Mouse (Mus musculus): ENCODE data around the gene Hoxd4.

The Hoxd4 gene

GRCm38 (mm10) chr2:74679596-74679971 is 32.1 kb upstream of the Hoxd4 start:
- DNase-seq, result no peak

DNA sequence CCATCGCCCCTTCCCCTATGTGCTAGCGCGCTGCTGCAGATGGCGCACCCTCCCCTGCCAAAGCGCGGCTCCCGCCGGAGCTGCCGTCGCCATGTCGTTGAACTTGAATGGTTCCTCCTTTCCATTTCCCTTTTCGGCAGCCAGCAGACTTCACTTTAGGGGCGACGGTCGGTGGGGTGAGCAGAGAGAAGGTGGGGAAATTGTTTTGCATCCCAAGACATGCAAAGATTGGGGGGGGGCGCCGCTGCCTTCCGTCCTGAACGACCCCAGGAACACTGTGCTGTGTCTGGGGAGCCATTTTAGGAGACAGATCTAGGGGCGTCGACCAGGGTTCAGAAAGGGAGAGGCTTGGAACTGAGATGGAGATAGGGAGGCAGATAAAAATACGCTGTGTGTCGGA is 31.7 kb upstream of the Hoxd4 start:
- DNase-seq, result no peak

DNA sequence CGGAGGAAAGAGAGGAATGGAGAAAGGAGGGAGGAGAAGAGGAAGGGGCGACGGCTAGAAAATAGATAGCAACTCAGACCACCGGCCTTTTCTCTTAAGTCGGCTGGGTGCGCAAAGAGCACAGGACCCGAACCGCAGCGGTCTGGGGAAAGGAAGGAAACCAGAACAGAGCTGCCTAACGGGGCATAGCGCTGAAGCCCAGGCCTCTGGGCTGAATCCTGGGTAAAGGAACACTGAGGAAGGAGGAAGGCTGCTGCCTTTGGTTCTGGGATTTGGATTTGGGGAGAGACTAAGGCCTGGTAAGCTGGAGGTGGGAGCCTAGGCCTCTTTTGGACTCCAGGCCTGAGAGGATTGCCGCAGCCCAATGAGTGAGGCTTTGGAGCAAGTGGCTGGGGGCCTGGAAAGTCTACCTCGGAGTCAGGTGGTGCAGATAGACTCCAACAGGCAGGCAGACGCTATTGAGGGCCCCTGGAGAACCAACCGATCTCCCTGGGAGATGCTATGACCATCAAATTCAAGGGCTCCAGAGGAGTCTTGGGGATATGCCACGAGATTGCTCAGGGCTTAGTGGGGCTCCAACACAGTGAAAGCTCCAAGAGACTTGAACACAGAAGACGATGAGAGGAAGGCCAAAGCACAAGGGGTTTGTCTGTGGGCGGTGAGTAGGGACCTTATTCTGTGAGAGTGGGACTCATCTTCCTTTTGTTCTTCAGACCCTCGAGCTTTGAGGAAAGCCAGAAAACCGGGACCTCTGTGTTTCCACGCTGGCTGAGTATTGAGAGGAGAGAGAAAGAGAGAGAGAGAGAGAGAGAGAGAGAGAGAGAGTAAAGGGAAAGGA is 30.9 kb upstream of the Hoxd4 start:
- DNase-seq, result no peak

DNA sequence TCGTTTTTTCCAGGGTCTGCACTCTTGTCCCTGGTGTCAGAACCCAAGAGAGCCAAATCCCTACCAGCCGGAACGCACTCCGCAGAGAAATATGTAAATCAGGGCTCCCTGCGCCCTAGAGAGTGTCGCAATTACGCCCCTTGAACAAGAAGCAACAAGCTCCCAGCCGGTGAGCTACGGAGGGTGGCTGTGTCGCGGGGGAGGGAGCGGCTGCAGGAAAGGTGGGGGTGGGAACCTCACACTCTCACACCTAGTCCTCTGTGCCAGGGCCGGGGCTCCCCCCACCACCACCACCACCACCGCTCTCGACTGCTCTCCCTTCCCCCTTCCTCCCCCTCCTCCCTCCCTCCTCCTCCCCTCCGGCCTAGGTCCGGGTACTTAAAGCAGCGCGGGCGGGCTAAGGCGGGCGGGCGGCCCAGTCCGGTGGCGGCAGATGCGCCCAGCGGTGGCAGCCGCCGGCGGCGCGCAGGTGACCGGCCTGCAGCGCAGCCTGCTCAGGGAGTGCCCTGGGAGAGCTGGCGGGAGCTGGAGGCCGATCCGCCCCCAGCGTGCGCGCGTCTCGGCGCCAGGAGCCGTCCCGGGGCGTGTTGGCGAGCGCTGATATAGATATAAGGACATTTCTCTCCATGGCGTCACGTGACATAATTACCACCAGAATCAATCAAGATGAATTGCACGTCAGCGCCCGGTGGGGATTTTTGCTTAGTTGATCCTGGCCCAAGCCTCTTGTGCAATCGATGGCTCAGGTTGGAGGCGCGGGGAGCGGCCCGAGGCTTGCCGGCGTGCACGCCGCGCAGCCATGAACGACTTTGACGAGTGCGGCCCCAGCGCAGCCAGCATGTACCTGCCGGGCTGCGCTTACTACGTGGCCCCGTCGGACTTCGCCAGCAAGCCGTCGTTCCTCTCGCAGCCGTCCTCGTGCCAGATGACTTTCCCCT is 29.9 kb upstream of the Hoxd4 start:
- DNase-seq, result no peak

DNA sequence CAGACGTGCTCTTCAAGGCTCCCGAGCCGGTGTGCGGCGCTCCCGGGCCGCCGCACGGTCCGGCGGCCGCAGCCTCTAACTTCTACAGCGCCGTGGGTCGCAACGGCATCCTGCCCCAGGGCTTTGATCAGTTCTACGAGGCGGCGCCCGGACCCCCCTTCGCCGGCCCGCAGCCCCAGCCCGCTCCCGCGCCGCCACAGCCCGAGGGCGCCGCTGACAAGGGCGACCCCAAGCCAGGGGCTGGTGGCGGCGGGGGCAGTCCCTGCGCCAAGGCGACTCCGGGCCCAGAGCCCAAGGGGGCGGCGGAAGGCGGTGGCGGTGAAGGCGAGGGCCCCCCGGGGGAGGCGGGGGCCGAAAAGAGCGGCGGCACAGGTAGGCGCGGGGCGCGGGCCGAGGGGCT is 28.9 kb upstream of the Hoxd4 start:
- DNase-seq, result no peak

DNA sequence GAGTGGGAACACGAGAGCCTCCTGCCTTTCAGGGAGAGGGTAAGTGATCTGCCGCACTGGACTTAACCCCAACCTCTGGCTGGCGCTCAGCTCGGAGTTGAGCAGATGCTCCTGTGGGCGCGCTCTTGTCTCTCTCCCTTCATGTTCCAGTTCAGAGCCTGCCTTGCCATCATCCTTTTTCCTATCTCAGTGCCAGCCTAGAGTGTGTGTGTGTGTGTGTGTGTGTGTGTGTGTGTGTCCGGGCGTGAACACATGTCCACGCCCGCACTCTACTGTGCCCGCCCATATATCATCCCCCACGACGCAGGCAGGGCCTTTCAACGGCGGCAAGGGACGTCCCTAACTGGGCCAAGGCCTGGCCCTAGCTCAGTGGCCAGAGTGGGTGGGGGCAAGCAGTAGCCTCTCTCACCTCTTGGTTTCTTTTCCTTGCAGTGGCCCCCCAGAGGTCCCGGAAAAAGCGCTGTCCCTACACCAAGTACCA is 28.2 kb upstream of the Hoxd4 start:
- DNase-seq, result no peak

GRCm38 (mm10) chr2:74684106-74684505 is 27.6 kb upstream of the Hoxd4 start:
- no peak for DNase-seq

DNA sequence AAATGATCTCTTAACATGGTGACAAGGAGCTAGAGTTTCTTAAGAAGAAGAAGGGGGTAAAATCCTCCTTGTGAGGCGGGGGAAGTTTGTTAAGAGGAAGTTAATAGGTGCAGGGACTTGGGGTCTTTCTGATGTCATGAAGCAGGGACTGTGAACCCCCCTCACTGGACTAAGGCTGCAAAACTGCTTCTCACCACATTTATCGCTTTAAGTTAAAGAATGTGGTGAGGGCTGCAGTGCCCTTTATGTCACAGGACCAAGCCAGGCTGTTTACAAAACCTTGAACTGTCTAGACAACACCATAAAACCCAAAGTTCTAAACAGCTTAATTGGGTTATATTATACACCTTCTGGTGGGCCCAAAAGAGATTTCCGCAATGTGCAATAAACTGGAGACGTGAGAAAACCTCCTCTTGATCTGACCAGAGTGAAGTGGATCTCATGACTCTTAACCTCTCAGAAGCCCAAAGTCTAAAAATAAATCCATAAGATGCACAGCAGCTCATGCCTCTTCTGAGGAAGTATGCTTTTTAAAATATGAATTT is 26.6 kb upstream of the Hoxd4 start:
- no peak for DNase-seq

- DNase-seq, result peak; percentile 91
Measured at GRCm38 (mm10) chr2:74686301-74686987, 25.3 kb upstream of the Hoxd4 start.

DNA sequence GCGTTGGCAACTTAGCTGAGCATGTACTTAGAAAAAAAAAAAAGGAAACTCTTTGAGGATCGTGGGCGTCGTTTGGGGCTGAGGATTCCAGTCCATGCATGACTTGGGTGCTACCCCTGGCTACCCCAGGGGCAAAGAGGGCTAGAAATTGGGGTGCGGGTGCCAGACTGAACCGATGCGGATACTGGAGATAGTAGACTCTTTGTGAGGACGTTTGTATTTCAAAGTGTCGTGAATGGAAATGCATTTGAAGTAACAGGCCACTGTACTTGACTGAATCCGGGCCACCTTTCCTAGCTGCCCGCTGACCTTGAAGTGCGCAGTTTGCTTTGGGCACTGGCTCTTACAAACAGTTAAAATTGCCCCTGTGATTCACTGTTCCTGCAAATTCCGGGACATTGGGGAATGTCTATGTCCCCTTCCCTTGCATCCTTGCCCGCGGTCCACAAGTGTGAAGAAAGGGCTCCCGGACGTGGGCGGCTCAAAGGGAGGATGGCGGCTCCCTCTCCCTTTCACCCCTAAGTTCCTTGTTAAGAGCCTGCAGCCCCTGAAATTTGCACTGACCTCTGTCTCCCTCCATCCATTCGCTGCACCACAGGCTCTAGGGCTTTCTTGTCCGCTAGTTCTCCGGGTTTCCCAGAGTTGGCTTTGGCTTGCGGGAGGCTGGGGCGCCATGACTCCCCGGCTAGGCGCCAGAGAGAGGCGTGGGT is 24.6 kb upstream of the Hoxd4 start:
- DNase-seq, result no peak

DNA sequence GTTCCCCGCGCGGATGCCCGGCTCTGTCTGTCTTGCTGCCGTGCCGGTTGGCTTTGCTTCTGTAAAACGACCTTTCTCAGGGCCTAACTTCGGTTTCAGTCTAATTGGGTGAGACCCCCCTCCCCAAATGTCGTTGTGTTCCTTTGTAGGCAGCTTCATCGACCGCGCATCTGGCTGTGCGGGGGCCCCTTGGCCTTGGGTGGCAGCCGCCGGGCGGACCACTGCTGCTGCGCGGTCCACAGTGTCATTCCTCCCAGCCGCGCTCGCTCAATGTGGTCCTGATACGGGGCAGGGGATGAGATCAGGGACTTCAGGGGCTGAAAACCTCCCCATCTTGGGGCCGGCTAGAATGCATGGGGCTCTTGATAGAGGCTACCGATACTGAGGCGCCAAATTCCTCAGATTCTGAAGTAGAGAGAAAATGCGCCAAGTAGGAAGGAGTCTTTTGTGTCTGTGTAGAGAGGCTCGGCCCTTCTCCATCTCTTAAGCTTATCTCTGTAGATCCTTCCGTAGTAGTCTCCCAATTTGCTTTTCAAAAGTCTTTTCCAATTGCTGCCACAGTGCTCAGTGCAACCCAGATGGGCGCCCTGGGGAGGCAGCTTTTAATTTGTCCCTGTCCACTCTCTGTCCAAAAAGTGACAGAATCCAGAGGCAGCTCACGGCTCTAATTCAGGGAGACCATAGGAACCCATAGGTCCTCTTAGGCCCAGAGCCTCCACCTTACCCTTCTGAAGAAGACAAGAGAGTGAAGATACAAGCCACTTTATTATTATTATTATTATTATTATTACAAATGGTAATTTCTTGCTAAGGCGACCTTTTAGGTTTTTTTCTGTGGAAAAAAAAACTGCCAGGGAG is 23.8 kb upstream of the Hoxd4 start:
- no peak for DNase-seq

DNA sequence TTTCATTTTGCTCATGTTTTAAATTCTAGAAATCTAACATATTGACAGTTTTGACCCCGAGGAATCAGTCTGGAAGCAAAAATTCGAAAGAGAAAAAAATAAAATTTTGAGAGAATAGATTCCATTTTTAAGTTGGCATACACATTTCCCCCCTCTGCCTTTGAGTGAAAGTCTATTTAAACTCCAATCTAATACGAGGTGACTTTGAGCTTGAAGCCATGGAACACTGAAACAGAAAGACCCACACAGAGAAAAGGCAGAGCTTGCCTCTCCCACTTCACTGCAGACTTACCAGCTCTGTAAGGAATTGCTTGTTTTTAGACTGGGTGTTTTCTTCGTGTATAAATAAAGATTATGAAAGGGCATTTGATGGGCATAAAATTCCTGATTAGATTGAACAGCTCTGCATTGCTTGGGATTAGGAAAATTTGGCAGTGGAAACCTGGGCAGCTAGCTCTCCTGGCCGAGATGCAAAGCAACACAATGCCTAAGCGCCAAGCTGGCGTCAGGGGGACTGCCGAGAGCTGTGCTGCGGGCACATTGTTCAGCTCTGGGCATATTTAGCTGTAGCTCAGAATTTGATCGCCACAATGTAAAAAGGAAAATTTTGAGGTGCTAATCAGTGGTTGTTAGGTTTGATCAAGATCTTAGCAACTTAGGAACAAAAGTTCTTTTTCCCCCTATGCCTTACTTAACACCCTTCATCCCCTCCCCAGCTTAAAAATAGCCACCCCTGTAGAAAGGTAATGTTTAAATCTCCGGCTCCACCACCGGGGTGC is 22.7 kb upstream of the Hoxd4 start:
- DNase-seq, result no peak

GRCm38 (mm10) chr2:74689574-74690337 is 22.0 kb upstream of the Hoxd4 start:
- DNase-seq, result no peak

DNA sequence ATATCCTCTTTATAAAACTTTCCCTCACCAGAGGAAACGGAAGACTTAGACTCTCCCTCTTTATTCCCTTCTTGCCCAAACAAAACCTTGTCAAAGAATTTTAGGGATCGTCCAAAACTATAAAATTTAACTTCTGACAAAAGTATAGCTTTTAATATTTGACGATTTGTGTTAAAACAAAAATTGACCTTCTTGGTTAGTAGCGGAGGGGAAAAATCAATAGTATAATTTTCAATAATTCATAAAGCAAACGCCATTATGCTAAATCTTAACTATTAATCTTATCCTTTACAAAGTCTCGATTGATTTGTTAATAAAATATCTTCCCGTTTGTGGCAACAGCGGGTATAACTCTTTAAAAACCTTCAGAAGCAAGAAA is 21.4 kb upstream of the Hoxd4 start:
- DNase-seq, result no peak

DNA sequence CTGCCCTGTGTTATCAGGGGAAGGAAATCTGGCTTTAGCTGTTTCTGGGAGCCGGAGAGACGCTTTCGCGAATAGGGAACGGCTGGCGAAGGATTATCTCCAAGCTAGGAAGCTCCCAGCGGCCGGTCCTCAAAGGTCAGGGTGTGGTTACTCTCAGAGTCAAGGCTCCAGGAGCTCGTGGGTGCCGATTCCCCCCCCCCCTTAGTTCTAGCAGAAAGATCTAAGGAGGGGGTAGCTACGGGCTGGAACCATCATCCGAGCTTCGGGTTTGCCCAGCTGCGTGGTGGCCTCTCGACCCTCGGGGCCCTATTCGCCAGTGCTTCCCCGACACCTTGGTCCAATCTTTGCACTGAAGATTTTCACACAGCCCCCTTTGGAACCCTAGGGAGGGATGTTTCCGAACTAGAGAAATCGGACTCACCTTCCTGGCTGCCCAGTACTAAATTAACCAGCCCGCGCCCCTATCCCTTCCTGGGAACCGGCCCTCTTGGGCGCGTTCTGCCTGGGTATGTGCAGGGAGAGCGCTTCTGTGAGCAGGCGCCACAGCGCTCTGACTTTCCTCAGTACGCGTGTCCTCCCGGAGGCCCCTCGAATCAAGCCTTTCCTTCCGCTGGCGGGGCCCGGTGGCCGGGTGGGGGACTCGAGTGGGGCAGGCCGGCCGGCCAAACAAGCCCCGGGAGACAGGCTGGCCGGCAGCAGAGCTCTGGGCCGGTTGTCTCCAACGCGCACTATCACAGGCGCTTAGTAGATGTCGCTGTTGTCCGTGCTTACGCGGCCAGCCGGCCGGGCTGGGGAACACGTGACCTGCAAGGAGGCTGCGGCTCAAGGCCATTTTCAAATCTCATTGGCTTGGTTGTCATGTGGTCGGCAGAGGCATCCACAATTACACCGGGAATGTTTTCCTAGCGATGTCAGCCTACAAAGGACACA is 20.4 kb upstream of the Hoxd4 start, which contains the start of gene Hoxd10:
Gene Hoxd10, plus strand, starts transcription at position 903 of the 930 bp plus-strand sequence.
- DNase-seq, result peak; percentile 91

- DNase-seq, result no peak
Measured at GRCm38 (mm10) chr2:74691995-74692807, 19.5 kb upstream of the Hoxd4 start.

- DNase-seq, result no peak
Measured at GRCm38 (mm10) chr2:74692808-74693431, 18.8 kb upstream of the Hoxd4 start.

All from kidney, adult 9 months (tissue).